Mouse (Mus musculus): ENCODE data around the gene Pfn3.

DNA sequence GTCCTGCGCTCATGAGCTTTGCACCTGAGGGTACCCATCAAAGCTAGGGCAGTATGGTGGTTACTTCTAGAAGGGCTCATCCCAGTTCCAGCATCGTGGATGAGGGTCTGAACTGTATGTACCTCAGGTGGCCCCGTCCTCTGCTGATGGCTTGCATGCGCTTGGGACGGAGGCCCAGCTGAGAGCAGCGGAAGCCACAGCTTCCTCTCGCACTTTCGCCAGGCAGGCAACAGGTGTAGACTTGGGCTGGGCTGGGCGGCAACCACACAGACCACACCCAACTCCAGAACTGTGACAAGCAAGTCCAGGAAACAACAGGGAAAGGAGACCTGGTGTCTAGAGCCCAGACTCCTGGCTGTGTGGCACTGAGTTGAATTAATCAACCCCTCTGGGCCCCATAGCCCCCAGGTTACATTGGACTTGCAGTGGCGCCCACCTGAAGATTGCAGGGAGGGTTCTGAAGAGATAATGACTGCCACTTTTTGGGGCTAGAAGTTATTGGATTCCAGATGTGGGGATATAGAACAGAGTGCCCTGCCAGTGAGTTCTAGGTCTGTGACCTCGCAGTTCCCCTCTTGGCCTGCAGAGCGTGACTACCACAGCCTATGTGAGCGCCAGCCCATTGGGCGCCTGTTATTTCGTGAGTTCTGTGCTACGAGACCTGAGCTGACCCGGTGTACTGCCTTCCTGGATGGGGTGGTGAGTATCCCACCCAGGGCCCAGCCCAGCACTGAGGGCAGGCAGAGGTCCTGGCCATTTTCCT is 34.8 kb upstream of the Pfn3 start:
- TF ChIP-seq POLR2A (IDR thresholded peaks at IDR 0.05; ENCODE audit: low read depth, low read length), result no peak
- no peak for TF ChIP-seq CTCF (IDR thresholded peaks at IDR 0.05; ENCODE audit: extremely low read depth, insufficient read length, insufficient replicate concordance, low read depth, low read length)

Measured in small intestine, adult 2 months (tissue).